Mouse (Mus musculus) myocyte (in vitro differentiated cells): Measurements from ENCODE around the gene Ahnak.

Experiments
- CEBPB ChIP-seq: IDR thresholded peaks from 2 replicates; pipeline ENCODE4 v1.6.1; 2011; ENCODE audit warnings: mild to moderate bottlenecking, moderate library complexity; ENCODE audit not compliant: poor library complexity, insufficient read depth, severe bottlenecking
- E2F4 ChIP-seq: IDR thresholded peaks from one replicate; pipeline ENCODE4 v1.6.1; 2011; ENCODE audit warnings: mild to moderate bottlenecking, control low read depth, moderate library complexity; ENCODE audit not compliant: insufficient read depth
- MAX ChIP-seq: IDR thresholded peaks from one replicate; pipeline ENCODE4 v1.6.1; 2011; ENCODE audit warnings: low read depth, mild to moderate bottlenecking, control low read depth
- MYOD1 ChIP-seq, 3 experiments: IDR thresholded peaks; one replicate each; pipeline ENCODE4 v1.6.1; 2011; ENCODE audit warnings: control low read depth in 2 of 3, low read depth in 2 of 3, mild to moderate bottlenecking in 2 of 3, moderate library complexity in 1 of 3; ENCODE audit not compliant: insufficient read length in 2 of 3, control insufficient read depth in 1 of 3
- MYOG ChIP-seq, 3 experiments: IDR thresholded peaks; one replicate each; pipeline ENCODE4 v1.6.1; 2011; ENCODE audit warnings: control low read depth in 2 of 3, low read depth in 2 of 3, mild to moderate bottlenecking in 2 of 3; ENCODE audit not compliant: insufficient read length in 2 of 3, control insufficient read depth in 1 of 3, insufficient read depth in 1 of 3
- POLR2A ChIP-seq: IDR thresholded peaks from one replicate; pipeline ENCODE4 v1.6.1; 2011; ENCODE audit warnings: low read depth, mild to moderate bottlenecking, control low read depth, moderate library complexity; ENCODE audit not compliant: insufficient read length
- POLR2AphosphoS2 ChIP-seq: IDR thresholded peaks from one replicate; pipeline ENCODE4 v1.6.1; 2011; ENCODE audit warnings: low read depth, control low read depth; ENCODE audit not compliant: insufficient read length
- REST ChIP-seq: IDR thresholded peaks from one replicate; pipeline ENCODE4 v1.6.1; 2011; ENCODE audit warnings: mild to moderate bottlenecking, control low read depth, moderate library complexity; ENCODE audit not compliant: insufficient read depth, insufficient read length
- SRF ChIP-seq: IDR thresholded peaks from one replicate; pipeline ENCODE4 v1.6.1; 2011; ENCODE audit warnings: low read depth; ENCODE audit not compliant: control insufficient read depth, insufficient read length
- TCF12 ChIP-seq: IDR thresholded peaks from one replicate; pipeline ENCODE4 v1.6.1; 2011; ENCODE audit warnings: mild to moderate bottlenecking, control low read depth; ENCODE audit not compliant: poor library complexity, insufficient read depth, severe bottlenecking
- TCF3 ChIP-seq: IDR thresholded peaks from one replicate; pipeline ENCODE4 v1.6.1; 2011; ENCODE audit warnings: low read depth, control low read depth; ENCODE audit not compliant: insufficient read length
- USF1 ChIP-seq: IDR thresholded peaks from one replicate; pipeline ENCODE4 v1.6.1; 2011; ENCODE audit warnings: low read depth, mild to moderate bottlenecking, control low read depth, moderate library complexity

GRCm38 (mm10) chr19:9081311-9082190, 92.5 kb downstream of the Ahnak start:
- no peak for TF ChIP-seq TCF3
- TF ChIP-seq MYOD1 (IDR thresholded peaks at IDR 0.05; ENCODE audit: control insufficient read depth in 1 of 3, insufficient read length in 2 of 3, low read depth in 2 of 3), result no peak
- TF ChIP-seq USF1, result no peak
- TF ChIP-seq POLR2A, result no peak
- TF ChIP-seq POLR2AphosphoS2, result no peak
- no peak for TF ChIP-seq TCF12
- no peak for TF ChIP-seq CEBPB
- TF ChIP-seq MAX, result no peak
- no peak for TF ChIP-seq MYOG (IDR thresholded peaks at IDR 0.05; ENCODE audit: control insufficient read depth in 1 of 3, insufficient read depth in 1 of 3, insufficient read length in 2 of 3, low read depth in 2 of 3)
- TF ChIP-seq REST, result no peak
- no peak for TF ChIP-seq E2F4
- TF ChIP-seq SRF, result no peak
